Mouse (Mus musculus): Measurements from ENCODE around the gene Cep170b.

The Cep170b gene

DNA sequence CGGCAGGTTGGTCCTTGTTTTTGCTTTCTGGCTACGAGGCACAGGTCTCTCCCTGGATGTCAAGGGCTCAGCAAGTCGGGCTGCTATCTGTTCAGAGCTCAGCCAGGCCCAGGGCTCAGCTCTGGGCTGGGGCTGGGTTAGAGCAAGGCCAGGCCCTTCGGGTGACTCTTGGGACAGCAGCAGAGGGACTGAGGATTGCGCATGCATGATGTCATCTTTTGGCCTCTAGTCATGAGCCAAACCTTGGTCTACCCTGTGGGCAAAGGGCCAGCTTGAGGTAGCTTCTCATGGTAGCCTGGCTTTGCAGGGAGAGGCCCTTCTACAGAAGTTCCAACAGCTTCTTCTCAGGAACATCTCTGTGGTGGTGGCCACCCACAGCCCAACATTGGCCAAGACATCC lies 43.9 kb downstream of the Cep170b start:
- no peak for DNase-seq (ENCODE audit: low spot score)

GRCm38 (mm10) chr12:112764991-112765390 lies 44.7 kb downstream of the Cep170b start:
- no peak for DNase-seq (ENCODE audit: low spot score)

DNA sequence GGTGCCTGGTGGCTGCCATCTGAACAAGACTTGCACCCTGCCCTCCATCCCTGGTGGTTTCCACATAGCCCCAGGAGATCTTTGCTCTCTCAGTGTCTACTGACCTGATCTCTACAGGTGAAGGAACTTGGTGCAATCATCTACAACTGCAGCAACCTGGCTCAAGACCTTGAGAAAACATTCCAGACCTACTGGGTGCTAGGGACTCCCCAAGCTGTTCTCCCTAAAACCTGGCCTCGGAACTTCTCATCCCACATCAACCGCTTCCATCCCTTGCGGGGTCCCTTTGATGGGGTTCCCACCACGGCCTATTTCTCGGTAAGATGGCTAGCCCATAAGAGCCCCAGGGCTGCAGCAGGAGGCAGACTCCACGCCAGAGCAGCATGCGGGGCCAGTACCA lies 46.3 kb downstream of the Cep170b start:
- DNase-seq (ENCODE audit: low spot score) = no peak

DNA sequence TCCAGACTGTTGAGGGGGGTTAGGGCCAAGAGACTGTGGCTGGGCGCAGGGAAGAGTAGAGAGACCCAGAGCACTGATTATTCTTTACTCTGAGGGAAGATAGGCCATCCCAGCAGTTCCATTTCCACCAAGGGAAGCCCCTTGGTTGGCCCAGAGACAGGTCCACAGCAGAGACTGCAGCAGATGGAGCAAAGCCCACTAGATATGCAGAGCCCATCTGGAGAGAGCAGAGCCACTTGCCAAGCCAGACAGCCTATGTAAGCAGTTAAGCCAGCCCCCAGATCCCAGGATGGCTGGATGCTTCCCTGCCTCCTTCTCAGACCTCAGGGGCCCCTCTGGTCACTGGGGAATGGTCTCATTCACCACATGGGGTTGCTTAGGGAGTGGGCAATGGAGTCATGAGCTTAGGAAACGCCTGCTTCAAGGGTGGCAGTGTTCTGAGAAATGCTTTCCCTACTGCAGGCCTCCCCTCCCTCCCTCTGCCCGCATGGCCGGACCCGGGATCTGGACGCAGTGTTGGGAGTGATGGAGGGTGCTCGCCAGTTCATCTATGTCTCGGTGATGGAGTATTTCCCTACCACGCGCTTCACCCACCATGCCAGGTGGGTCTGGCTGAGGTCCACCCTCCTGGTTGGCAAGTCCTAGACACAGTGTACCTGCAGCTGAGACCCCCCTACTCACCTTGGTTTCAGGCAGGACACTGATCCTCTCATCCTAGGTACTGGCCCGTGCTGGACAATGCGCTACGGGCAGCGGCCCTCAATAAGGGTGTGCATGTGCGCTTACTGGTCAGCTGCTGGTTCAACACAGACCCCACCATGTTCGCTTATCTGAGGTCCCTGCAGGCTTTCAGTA lies 47.0 kb downstream of the Cep170b start:
- no peak for DNase-seq (ENCODE audit: low spot score)

DNA sequence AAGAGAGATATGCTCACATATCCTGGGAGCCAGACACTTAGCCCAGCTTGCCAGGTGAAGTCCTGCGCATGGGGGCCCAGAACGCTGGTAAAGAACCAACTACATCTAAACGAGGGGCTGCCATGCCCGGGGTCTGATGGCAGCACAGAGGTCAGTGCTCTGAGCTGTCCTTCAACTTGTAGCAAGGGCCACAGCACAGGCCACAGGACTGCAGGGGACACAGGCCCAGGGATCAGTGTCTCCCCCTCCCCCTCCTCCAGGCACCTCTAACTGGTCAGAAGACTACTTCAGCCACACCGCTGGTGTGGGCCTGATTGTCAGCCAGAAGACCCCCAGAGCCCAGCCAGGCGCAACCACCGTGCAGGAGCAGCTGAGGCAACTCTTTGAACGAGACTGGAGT lies 47.9 kb downstream of the Cep170b start:
- no peak for DNase-seq (ENCODE audit: low spot score)

- no peak for DNase-seq (ENCODE audit: low spot score)
Observed at GRCm38 (mm10) chr12:112769031-112769430, 48.8 kb downstream of the Cep170b start.

DNA sequence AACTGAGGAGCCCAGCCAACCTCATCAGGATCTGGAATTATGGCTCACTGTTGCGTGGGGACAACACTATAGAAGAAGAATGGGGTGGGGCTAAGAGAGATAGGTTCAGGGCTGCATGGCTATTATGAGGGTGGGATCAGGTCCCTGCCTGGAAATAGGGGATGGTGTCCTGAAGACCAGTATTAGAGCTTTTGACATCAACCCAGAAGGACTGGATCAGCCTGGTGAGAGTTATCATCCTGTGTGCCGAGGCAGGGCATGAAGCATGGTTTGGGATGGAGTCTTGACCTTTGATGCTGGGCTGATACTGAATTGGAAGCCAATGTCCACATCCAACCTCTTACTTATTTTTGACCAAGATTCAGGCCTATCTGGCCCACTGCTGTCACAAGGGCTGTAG lies 49.5 kb downstream of the Cep170b start:
- no peak for DNase-seq (ENCODE audit: low spot score)

GRCm38 (mm10) chr12:112770396-112770795 lies 50.1 kb downstream of the Cep170b start:
- no peak for DNase-seq (ENCODE audit: low spot score)

GRCm38 (mm10) chr12:112772306-112772705 lies 52.1 kb downstream of the Cep170b start:
- no peak for DNase-seq (ENCODE audit: low spot score)

- no peak for DNase-seq (ENCODE audit: low spot score)
Observed at GRCm38 (mm10) chr12:112773366-112773765, 53.1 kb downstream of the Cep170b start.

GRCm38 (mm10) chr12:112774026-112774425 lies 53.8 kb downstream of the Cep170b start:
- DNase-seq (ENCODE audit: low spot score) = no peak

DNA sequence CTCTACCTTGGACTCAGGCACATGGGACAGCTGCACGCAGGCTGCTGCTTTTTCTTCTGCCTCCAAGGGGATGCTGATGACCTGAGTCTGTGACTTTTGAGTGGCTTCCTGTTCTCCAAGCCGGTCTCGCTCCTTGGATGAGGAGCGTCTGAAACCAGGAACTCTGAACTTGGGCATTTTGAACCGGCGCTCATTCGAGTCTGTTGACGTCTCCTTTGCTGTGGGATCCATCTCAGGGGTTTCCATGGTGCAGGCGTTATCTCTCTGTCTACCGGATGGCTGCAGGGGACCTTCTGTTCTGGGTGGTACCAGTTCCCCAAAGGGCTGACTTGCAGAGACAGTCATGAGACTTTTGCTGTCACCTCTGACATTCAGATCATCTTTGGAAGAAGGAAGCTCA lies 54.2 kb downstream of the Cep170b start:
- DNase-seq (ENCODE audit: low spot score) = no peak

DNA sequence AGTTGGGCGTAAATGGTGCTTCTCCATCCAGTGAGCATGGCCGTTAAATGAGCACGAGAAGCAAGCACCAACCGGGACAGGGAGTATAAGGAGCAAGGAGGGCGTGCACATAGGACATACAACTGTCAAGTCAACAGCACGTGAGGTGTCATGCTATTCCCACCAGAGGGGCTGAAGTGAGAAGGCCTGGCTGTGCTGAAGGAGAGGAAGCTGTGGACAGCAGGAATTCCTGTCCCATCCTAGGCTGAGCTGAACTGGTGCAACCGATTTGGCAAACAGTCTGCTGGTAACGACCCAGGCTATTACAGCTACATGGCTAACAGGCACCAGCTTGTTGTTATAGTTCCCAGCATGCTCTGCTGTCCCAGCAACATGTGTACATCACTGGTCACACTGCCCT lies 70.8 kb downstream of the Cep170b start:
- no peak for DNase-seq (ENCODE audit: low spot score)

DNA sequence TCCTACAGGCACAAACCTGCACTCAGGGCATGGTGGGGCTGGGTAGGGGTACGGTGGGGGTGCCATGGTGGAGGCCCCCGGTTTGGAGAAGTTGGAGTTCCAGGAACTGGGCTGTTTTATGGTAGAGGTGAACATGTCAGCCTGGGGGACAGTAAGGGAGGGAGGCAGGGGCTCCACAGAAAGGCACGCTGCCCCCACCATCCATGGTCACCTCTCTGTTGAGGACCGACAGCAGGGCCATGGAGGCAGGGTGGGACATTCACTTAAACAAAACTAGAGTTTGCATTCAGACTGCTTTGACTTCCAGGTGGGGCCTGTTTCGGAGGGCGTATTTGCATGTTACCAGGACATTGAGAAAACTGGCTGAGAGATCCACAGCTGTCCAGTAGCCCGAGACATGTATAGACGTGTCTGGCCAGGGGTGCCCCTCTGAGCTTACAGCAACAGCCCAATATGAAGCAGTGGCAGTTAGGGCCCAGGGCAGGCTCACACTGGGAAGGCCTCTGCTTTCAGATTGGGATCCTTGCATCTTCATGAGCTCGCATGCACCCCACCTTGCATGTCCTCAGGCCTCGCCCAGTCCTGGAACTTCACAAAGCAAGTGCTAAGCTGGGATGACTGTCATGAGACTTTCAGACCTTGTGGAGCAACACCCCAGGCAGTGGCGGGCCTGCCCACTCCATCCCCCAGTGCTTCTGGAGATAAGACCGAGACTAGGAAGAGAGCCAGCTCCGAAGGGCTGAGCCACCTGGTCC lies 73.5 kb downstream of the Cep170b start:
- DNase-seq (ENCODE audit: low spot score) = peak; percentile 63

DNA sequence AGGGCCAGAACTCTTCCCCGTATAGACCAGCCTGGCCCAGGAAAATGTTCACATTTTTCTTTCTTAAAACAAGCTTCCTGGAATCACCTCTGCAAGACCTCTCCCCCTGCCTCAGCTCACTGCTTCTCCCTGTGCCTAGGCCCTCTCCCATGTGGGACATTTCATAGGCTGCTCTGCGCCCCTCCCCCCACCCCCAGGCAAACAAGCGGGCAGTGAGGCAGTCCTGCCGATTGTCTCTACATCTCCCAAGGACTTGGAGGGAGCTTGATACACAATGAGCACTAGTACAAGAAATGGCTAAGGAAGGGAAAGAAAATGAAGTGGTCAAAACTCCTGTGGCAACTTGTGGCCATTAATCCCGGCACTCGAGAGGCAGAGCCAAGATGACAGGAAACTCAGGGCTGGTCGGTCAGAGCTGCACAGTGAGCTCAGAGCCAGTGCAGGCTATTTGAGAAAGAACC lies 74.1 kb downstream of the Cep170b start:
- no peak for DNase-seq (ENCODE audit: low spot score)

GRCm38 (mm10) chr12:112794998-112795397 lies 74.7 kb downstream of the Cep170b start:
- DNase-seq (ENCODE audit: low spot score) = no peak

GRCm38 (mm10) chr12:112795466-112796104 lies 75.3 kb downstream of the Cep170b start:
- peak; percentile 64 for DNase-seq (ENCODE audit: low spot score)
